Mouse (Mus musculus): ENCODE measurements around the gene Rheb. TPM values are rescaled to one million over a fixed set of nuclear protein-coding genes. Genes with fewer than 3 reads are reported as not detected.

Gene Rheb
- polyA plus RNA-seq, 1 experiment from 2014 or later = 59.7 TPM

Other genes starting within 250 kb of the Rheb start
- 0.03 to 0.18 TPM in 2 of 3 replicates, not detected in the other for gene Smarcd3, start 218.2 kb downstream of the Rheb start, polyA plus RNA-seq (2018)
- 57.4 to 97.0 TPM (median 76.5 TPM) in 3 replicates for gene Nub1, start 157.1 kb downstream of the Rheb start, polyA plus RNA-seq (2018)
- gene Wdr86, start 111.9 kb downstream of the Rheb start, polyA plus RNA-seq (2018) = not detected in 3 replicates
- gene Crygn, start 84.6 kb downstream of the Rheb start, polyA plus RNA-seq (2018) = not detected in 3 replicates

Measured in macrophage (primary cell).